Mouse (Mus musculus) bone marrow macrophage, adult 2 months (primary cell): ENCODE measurements around the gene 3110001I22Rik.

ENCODE experiments used
- CTCF ChIP-seq: IDR thresholded peaks from 2 replicates; pipeline ENCODE4 v1.5.1; 2012; ENCODE audit warnings: low read depth, mild to moderate bottlenecking, low read length, moderate library complexity
- POLR2A ChIP-seq: IDR thresholded peaks from 2 replicates; pipeline ENCODE4 v1.6.1; 2012; ENCODE audit warnings: mild to moderate bottlenecking, low read depth, low read length, borderline replicate concordance

DNA sequence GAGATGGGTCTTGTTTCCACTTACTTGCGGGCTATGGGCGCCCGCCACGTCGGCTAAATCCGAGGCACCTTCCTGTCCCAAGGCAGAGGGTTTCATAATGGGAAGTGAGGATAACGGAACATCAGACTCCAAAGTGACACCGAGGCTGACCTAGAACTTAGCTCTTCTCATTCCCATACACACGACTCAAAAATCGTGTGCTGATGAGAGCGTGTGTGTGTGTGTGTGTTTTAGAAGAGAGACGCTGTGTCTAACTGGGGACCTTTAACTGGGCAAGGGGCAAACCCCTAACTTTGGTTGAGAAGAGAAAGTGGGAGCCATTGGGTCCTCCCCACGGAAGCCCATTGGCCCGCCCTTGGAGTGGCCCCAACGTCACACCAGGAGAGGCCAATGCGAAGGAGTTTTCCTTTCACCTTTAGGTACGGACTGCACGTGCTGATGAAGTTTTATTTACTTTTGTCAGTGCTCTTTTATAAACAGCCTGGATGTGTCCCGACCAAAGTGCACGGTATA lies 713 bp downstream of the 3110001I22Rik start:
- TF ChIP-seq POLR2A (no peak), CTCF (no peak)
